Mouse (Mus musculus) cerebellum, adult 9-10 months (tissue): ENCODE results near the gene Diaph2.
"Not testable (repeated sequence)": the region's sequence is repeated elsewhere in the genome, so short reads cannot be mapped to it uniquely, and the experiment has no call there.

Experiments used
- DNase-seq: peaks from one replicate; pipeline ENCODE4 v3.0.0; 2022

Diaph2 gene

GRCm38 (mm10) chrX:129833887-129834286 lies 84.3 kb downstream of the Diaph2 start:
- no peak for DNase-seq

- peak; percentile 45 for DNase-seq
Observed at GRCm38 (mm10) chrX:129884465-129884864, 134.9 kb downstream of the Diaph2 start.

DNA sequence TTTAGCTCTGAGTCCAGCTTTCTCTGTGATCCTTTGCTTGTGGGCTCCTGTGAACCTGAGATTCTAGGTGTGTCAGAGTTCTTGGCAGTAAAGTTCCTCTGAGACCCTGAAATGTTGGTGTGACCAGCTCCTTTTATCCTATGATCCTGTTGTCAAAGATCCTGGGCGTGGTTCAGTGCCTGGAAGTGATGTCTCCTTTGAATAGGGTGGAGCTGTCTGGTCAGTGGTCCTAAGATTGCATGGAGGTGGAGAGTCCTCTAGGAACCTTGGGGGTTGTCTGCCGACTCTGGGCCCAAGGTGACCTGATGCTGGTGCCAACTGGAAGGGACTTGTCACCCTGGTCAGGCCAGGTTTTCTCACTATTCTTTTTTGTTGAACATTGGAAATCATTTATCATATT lies 176.3 kb downstream of the Diaph2 start:
- no peak for DNase-seq

DNA sequence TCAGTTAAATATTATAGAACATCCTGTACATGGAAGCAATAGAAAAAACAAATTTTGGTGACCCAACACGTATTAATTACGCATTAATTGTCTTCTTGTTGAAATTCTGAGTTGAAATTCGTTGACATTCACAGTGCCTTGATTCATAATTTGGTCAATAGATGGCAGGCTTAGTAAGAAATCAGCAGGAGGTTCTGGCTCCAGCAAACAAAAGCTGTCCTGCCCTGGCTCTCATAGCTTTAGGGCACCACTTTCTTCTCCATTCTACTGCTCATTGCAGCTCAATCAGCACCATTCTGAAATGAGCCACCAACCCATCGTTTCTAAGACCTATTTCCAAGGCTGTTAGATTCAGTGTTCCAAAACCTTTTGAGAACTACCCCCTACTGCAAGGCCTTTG lies 225.3 kb downstream of the Diaph2 start:
- DNase-seq, result peak; percentile 47

- DNase-seq, result no peak
Observed at GRCm38 (mm10) chrX:130008210-130008609, 258.7 kb downstream of the Diaph2 start.

GRCm38 (mm10) chrX:130019735-130020134 lies 270.2 kb downstream of the Diaph2 start:
- no peak for DNase-seq

GRCm38 (mm10) chrX:130044525-130044924 lies 295.0 kb downstream of the Diaph2 start:
- DNase-seq, result no peak

GRCm38 (mm10) chrX:130149216-130149615 lies 399.7 kb downstream of the Diaph2 start:
- DNase-seq, result no peak

DNA sequence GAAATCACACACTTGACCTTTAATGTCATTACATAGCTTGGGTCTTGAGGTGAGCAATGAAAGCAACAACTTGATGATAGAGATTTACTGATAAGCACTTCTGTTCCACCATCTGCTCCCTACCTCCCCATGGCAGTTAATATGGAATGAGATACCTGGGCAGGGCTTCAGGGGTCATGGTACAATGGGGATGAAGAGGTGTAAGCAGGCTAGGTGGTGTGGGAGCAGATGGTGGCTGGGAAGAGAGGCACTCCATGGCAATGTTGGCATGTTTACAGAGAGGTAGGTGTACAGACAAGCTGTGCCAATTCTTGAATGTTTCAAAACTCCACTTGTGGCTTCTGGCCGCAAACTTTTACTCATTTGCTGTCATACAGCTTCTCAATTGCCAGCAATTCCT lies 402.6 kb downstream of the Diaph2 start:
- peak; percentile 65 for DNase-seq

DNA sequence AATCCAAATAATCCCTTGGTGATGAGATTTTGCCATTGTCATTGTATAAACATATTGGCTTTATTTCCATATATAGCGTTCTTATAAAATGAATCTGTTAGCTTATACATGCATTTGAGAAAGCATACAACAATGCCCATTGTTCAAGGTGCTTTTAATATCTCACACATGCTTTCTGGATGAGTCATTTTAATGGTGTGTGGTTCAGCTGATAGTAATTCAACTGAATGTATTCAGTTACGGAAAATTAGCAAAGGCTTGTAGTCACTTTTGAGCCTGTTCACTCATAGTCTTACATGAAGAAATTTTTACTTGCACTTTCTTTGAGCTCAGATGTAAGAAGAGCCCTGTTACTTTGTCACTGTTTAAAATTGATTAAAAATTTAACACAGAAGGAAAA lies 423.6 kb downstream of the Diaph2 start:
- DNase-seq, result no peak

GRCm38 (mm10) chrX:130187891-130188290 lies 438.3 kb downstream of the Diaph2 start:
- DNase-seq, result no peak

GRCm38 (mm10) chrX:130188449-130188848 lies 438.9 kb downstream of the Diaph2 start:
- no peak for DNase-seq

DNA sequence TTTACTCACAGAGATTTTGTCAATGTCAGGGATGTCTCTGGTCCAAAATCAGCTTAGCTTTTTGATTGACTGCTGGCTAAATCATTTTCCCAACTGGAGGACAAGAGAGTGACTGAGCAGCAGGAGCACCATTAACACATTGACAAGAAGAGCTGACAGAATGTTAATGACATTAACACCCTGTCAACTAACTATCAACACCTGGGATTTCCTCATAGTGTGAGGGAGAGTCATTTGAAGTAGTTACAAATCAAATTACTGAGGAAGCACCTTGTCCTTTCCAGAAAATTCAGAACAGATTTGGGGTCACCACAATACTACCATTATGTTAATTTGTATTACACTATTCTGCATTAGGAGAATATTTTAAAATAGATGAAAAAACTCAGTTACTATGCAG lies 439.7 kb downstream of the Diaph2 start:
- DNase-seq, result no peak

DNA sequence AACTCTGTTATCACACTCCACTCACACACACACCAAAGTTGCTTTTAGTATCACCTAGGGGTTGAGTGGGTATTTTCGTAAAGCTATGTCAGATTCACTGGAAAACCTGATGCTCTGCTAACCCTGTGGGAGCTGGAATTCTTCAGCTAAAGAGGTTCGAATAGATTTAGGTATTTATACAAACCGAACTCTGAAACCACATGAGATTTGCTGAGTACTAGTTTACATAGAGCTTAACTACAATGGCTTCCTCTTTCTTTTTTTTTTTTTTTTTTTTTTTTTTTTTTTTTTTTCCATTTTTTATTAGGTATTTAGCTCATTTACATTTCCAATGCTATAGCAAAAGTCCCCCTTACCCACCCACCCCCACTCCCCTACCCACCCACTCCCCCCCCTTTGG lies 447.9 kb downstream of the Diaph2 start:
- DNase-seq, result not testable (repeated sequence)

DNA sequence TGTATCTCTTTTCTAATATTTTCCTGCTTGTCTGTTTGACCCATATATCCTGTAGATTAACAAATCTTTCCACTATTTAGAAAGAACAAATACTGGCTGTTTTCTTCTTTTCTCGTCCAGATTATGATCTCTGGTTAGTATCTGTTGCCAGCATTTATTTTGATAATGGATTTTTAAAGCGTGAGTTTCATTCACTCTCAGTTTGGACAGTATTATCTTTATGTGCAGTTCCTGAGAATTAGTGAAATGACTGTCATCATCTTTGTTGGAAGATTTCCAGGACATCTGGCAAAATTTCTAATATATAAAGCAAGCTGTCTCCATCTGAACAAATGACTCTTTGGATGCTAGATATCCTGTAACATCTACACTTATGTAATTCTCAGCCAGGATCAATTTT lies 455.7 kb downstream of the Diaph2 start:
- DNase-seq, result peak; percentile 24

DNA sequence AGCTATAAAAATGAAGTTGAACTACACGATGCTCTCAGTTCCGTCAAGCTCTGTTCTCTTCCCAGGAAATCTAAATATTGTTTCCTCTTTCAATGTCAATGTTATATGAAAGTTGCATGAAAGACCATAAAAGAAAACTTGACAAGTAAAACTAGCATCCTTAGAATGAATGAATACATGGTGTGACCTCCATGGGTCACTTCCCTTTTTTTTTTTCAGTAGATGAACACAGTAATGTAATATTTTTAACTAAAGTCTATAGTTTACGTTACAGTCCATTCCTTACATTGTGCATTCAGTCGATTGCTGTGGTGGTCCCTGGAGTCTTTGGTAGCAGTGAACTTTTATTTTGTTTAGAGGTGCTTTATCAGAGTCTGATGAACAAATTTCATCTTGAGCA lies 462.7 kb downstream of the Diaph2 start:
- no peak for DNase-seq

GRCm38 (mm10) chrX:130212759-130213158 lies 463.2 kb downstream of the Diaph2 start:
- DNase-seq, result no peak

GRCm38 (mm10) chrX:130230045-130230444 lies 480.5 kb downstream of the Diaph2 start:
- DNase-seq, result no peak

GRCm38 (mm10) chrX:130235167-130235566 lies 485.6 kb downstream of the Diaph2 start:
- no peak for DNase-seq

GRCm38 (mm10) chrX:130246652-130247051 lies 497.1 kb downstream of the Diaph2 start:
- DNase-seq, result peak; percentile 75

DNA sequence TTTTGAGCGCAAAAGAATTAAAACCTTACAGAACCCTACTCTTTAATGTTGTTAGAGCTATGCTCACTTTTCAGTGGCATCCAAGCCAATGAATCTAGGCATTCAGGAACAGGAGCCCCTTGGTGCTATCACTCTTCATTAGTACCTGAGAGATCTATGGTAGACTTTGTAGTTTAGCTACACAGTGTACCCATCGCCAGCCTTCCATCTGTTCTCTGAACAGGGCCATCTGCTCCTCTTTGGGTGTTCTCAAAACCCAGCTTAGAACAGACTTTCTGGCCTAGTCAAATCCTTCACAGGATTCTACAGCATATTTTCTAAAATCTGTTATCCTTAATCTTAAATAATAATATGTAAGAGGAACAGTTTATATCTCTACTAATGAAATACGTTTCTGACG lies 504.1 kb downstream of the Diaph2 start:
- peak; percentile 92 for DNase-seq

DNA sequence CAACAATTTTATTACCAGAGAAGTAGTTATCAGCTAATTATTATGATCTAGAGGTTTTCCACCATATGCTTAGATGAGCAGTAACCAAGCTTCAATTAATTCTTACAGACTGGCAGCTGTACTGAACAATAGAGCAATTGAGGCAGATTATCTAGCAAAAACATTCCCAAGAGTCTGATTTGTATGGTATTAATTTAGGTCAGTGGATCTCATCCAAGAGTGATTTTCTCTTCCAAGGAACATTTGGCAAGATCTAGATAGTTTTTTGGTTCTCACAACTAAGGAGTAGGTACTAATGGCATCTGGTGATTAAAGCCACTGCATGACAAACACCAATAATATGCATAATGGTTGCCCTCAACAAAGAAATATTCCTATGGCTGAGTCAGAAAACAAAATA lies 516.2 kb downstream of the Diaph2 start:
- peak; percentile 65 for DNase-seq

DNA sequence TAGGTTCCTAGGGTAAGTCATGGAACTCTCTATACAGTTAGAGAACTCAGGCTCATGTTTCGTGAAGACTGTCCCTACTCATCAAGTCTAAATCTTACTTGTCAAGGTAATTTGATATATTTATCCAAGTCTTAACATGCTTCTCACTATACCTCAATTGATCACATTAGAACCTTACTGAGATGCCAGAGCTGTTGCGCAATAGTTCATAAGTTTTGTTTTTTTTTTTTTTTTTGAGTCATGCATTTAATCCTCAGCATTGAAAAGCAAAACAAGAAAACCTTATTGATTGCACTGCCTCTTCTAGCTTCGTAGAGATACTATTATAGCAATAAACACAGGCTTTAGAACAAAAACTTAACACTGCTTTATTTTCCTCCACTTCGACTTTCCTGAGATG lies 529.6 kb downstream of the Diaph2 start:
- no peak for DNase-seq

- DNase-seq, result no peak
Observed at GRCm38 (mm10) chrX:130281484-130281883, 531.9 kb downstream of the Diaph2 start.

DNA sequence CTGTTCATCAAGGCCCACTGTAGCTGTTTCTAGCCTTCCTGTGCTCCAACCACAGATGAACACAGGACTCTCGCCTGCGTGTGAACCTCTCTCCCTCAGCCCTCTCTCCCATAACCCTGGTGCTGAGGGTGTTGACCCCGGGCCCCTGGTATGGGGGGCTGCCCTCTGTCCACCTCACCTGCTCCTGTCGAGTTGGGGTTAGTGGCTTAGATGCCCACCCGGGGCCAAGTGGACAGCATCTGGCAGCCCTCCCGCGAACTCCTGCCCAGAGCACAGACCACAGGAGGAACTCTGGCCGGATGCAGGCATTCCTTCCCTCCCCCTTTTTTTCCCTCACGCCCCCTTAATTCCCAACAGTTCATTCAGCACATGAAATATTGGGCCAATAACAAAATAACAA lies 537.5 kb downstream of the Diaph2 start:
- no peak for DNase-seq

GRCm38 (mm10) chrX:130289775-130290174 lies 540.2 kb downstream of the Diaph2 start:
- DNase-seq, result no peak
